Mouse (Mus musculus): ENCODE measurements around the gene Ccdc71. TPM values are rescaled to one million over a fixed set of nuclear protein-coding genes. Genes with fewer than 3 reads are reported as not detected.
A peak's percentile ranks its signal among the peaks of the same experiment; 100 is the strongest.

The Ccdc71 gene
- total and polyA plus RNA-seq, 2 experiments from 2014 or later: 24.0 to 25.1 TPM

DNA sequence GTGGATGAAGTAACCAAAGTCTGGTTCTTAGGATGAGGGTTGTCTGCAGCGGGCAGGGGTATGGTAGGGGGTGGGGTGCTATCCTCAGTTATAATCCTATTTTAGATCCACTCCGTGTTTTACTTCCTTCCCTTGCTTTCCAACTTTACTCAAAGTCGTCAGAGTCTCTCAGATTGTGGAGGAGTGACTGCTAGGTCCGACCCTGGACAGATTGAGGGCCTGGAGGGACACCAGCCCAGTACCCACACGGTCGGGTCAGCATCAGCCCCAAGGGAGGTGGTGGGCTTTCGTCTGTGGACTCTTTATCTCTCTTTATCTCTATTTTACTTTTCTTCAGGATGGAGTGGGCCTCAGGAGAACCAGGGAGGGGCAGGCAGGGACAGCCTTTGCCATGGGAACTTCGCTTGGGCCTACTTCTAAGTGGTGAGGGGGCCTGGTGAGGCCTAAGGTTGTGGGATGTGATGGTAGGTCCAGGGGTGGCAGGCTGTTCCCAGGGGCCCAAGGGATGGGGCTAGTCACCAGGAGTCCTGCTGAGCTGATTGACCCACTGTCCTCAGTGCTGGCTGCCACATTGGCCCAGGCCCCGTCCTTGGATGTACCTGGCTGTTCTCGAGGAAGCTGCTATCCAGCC, 19.5 kb downstream of the Ccdc71 start, which contains the start of gene Lamb2:
Gene Lamb2 (plus strand): TSS at position 16 of the 631 bp plus-strand sequence.
- H3K27me3 ChIP-seq (ENCODE audit: control insufficient read depth, insufficient read depth, low read length): no peaks in the 10 kb centered on the region
- peak within 1 kb of the TSS; percentile 64 for H3K4me3 ChIP-seq (ENCODE audit: low read depth, low read length)
- ATAC-seq (ENCODE audit: insufficient read depth, low read depth): peak; percentile 54
- peak within 1 kb of the TSS; percentile 85 for H3K27ac ChIP-seq (ENCODE audit: low read depth)
- 6% methylated on average over 10 of the region's 10 CpGs for WGBS
- H3K36me3 ChIP-seq (replicated peaks; ENCODE audit: control insufficient read depth, insufficient read depth, low read length): peaks cover 31% of the 10 kb centered on the region
- H3K4me2 ChIP-seq (ENCODE audit: low read depth, low read length): peak within 1 kb of the TSS; percentile 94
- no peaks in the 10 kb centered on the region for H3K9me3 ChIP-seq (replicated peaks; ENCODE audit: control insufficient read depth, low read length)
- TF ChIP-seq EP300 (IDR thresholded peaks at IDR 0.05; ENCODE audit: low read depth): peak; percentile 40; the same call in 1 of the 2 replicates
- no peak for TF ChIP-seq CTCF (IDR thresholded peaks at IDR 0.05; ENCODE audit: low read depth)
- peak; percentile 92 for DNase-seq (ENCODE audit: low spot score)
- H3K4me1 ChIP-seq (ENCODE audit: control insufficient read depth, insufficient read depth): peaks cover 26% of the 10 kb centered on the region
- peak within 1 kb of the TSS; percentile 80 for H3K9ac ChIP-seq (replicated peaks; ENCODE audit: low read depth, low read length)

DNA sequence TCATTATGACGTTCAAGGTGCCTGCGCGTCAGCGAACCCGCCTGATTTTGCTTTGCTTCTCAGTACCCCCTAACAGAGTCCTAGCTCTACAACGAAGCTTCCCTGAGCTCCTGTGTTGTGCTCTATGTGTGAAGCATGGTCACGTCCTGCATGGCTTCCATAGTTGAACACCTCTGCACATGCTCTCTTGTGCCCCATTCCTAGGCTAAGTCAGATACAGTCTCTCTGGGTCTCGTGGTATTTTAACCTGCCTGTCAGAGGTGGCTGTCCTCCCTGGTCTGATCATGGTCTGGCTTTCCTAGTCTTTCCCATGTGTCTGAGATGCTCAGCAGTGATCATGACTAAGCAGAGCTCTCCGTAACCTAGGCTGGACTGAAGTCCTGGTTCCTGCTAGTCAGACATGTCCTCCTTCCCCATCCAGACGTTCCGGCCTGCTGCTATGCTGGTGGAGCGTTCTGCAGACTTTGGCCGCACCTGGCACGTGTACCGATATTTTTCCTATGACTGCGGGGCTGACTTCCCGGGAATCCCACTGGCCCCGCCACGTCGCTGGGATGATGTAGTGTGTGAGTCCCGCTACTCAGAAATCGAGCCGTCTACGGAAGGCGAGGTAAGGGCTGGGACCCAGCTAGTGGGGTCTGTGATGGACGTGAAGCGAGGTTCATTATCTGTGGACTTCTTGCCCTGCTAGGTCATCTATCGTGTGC, 20.6 kb downstream of the Ccdc71 start:
- WGBS: 72% methylated on average over 28 of the region's 28 CpGs
- H3K36me3 ChIP-seq (replicated peaks; ENCODE audit: control insufficient read depth, insufficient read depth, low read length): peaks cover 42% of the 10 kb centered on the region
- peak overlapping the region; percentile 85 for H3K27ac ChIP-seq (ENCODE audit: low read depth)
- H3K9me3 ChIP-seq (replicated peaks; ENCODE audit: control insufficient read depth, low read length): no peaks in the 10 kb centered on the region
- H3K4me2 ChIP-seq (ENCODE audit: low read depth, low read length): peak overlapping the region; percentile 94
- peaks cover 26% of the 10 kb centered on the region for H3K4me1 ChIP-seq (ENCODE audit: control insufficient read depth, insufficient read depth)
- TF ChIP-seq EP300 (IDR thresholded peaks at IDR 0.05; ENCODE audit: low read depth) (no peak), CTCF (IDR thresholded peaks at IDR 0.05; ENCODE audit: low read depth) (no peak)
- H3K9ac ChIP-seq (replicated peaks; ENCODE audit: low read depth, low read length): peak overlapping the region; percentile 80; the same call in 1 of the 2 replicates
- no peak for ATAC-seq (ENCODE audit: insufficient read depth, low read depth)
- H3K27me3 ChIP-seq (ENCODE audit: control insufficient read depth, insufficient read depth, low read length): no peaks in the 10 kb centered on the region
- no peak for DNase-seq (ENCODE audit: low spot score)
- H3K4me3 ChIP-seq (ENCODE audit: low read depth, low read length): peak overlapping the region; percentile 64

DNA sequence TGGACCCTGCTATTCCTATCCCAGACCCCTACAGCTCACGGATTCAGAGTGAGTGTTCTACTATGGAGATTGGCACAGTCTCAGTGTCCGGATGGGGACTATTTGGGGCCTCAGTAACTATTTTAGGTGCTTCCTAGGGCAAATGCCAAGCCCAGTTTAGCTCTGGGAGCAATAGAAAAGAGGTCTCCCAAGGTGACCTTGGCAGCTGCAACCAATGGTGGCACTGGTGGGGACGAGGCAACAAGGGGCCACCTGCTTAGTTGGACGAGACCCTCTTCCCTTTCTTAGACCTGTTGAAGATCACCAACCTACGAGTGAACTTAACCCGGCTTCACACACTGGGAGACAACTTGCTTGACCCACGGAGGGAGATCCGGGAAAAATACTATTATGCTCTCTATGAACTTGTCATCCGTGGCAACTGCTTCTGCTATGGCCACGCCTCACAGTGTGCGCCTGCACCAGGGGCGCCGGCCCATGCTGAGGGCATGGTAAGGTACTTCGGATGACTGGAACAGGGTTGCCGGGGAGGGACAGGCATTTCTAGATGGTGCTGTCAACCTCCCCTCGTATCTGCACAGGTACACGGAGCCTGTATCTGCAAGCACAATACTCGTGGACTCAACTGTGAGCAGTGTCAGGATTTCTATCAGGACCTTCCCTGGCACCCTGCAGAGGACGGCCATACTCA, 21.3 kb downstream of the Ccdc71 start:
- DNase-seq (ENCODE audit: low spot score): peak; percentile 19
- H3K27me3 ChIP-seq (ENCODE audit: control insufficient read depth, insufficient read depth, low read length): no peaks in the 10 kb centered on the region
- peak overlapping the region; percentile 64; the same call in 1 of the 2 replicates for H3K4me3 ChIP-seq (ENCODE audit: low read depth, low read length)
- H3K9ac ChIP-seq (replicated peaks; ENCODE audit: low read depth, low read length): 0 out of 2 replicates have a peak overlapping the region, but pooled peaks have one; percentile 13
- H3K4me2 ChIP-seq (ENCODE audit: low read depth, low read length): peak overlapping the region; percentile 94
- H3K9me3 ChIP-seq (replicated peaks; ENCODE audit: control insufficient read depth, low read length): no peaks in the 10 kb centered on the region
- peaks cover 26% of the 10 kb centered on the region for H3K4me1 ChIP-seq (ENCODE audit: control insufficient read depth, insufficient read depth)
- ATAC-seq (ENCODE audit: insufficient read depth, low read depth): peak; percentile 12; the same call in 1 of the 2 replicates
- H3K36me3 ChIP-seq (replicated peaks; ENCODE audit: control insufficient read depth, insufficient read depth, low read length): peaks cover 49% of the 10 kb centered on the region
- no peak for TF ChIP-seq CTCF (IDR thresholded peaks at IDR 0.05; ENCODE audit: low read depth)
- no peak for TF ChIP-seq EP300 (IDR thresholded peaks at IDR 0.05; ENCODE audit: low read depth)
- peak overlapping the region; percentile 85 for H3K27ac ChIP-seq (ENCODE audit: low read depth)
- 64% methylated on average over 19 of the region's 19 CpGs for WGBS

DNA sequence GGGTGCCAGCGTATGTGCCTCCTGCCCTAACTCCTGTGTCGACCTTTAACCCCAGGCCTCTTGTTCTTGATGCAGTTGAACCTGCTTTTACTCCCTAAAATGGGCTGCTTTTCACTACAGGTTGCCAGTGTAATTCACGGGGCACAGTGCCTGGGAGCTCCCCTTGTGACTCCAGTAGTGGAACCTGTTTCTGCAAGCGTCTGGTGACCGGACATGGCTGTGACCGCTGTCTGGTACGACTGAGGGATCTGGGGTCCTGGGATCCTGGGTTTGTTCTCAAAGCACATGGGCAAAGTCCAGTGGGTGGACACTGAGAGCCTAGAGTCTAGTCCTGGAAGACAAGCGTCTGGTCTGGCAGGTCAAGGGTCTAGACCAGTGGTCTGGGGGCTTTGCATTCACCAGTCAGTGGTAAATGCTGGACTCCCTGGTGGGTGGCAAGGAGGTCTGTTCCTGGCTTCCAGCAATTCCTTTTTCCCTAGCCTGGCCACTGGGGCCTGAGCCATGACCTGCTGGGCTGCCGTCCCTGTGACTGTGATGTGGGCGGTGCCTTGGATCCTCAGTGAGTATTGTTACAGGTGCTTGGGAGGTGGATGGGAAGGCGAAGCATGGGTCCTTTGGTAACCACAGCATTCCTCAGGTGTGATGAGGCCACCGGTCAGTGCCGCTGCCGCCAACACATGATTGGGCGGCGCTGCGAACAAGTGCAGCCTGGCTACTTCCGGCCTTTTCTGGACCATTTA, 22.9 kb downstream of the Ccdc71 start:
- Histone ChIP-seq H3K27ac (ENCODE audit: low read depth) (no peak overlapping the region), H3K27me3 (ENCODE audit: control insufficient read depth, insufficient read depth, low read length) (no peaks in the 10 kb centered on the region), H3K4me2 (ENCODE audit: low read depth, low read length) (no peak overlapping the region), H3K36me3 (replicated peaks; ENCODE audit: control insufficient read depth, insufficient read depth, low read length) (peaks cover 64% of the 10 kb centered on the region), H3K9me3 (replicated peaks; ENCODE audit: control insufficient read depth, low read length) (no peaks in the 10 kb centered on the region), H3K4me1 (ENCODE audit: control insufficient read depth, insufficient read depth) (peaks cover 26% of the 10 kb centered on the region), H3K9ac (replicated peaks; ENCODE audit: low read depth, low read length) (no peak overlapping the region), H3K4me3 (ENCODE audit: low read depth, low read length) (no peak overlapping the region)
- no peak for DNase-seq (ENCODE audit: low spot score)
- WGBS: 93% methylated on average over 18 of the region's 18 CpGs
- TF ChIP-seq CTCF (IDR thresholded peaks at IDR 0.05; ENCODE audit: low read depth) (no peak), EP300 (IDR thresholded peaks at IDR 0.05; ENCODE audit: low read depth) (no peak)
- ATAC-seq (ENCODE audit: insufficient read depth, low read depth): no peak

DNA sequence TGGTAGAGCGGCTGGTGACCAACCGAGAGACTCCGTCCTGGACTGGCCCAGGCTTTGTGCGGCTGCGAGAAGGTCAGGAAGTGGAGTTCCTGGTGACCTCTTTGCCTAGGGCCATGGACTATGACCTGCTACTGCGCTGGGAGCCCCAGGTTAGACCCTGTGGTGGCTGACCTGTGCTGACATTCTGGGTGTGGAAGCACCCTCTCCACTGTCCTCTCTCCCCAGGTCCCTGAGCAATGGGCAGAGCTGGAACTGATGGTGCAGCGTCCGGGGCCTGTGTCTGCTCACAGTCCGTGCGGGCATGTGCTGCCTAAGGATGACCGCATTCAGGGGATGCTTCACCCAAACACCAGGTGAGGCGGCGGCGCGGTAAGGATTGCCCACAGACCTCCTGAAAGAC, 23.7 kb downstream of the Ccdc71 start:
- DNase-seq (ENCODE audit: low spot score) (no peak), ATAC-seq (ENCODE audit: insufficient read depth, low read depth) (no peak)
- H3K4me2 ChIP-seq (ENCODE audit: low read depth, low read length): no peak overlapping the region
- H3K36me3 ChIP-seq (replicated peaks; ENCODE audit: control insufficient read depth, insufficient read depth, low read length): peaks cover 72% of the 10 kb centered on the region
- no peak overlapping the region for H3K4me3 ChIP-seq (ENCODE audit: low read depth, low read length)
- peaks cover 25% of the 10 kb centered on the region for H3K4me1 ChIP-seq (ENCODE audit: control insufficient read depth, insufficient read depth)
- H3K27ac ChIP-seq (ENCODE audit: low read depth): no peak overlapping the region
- 90% methylated on average over 15 of the region's 15 CpGs for whole genome bisulfite sequencing
- H3K27me3 ChIP-seq (ENCODE audit: control insufficient read depth, insufficient read depth, low read length): no peaks in the 10 kb centered on the region
- TF ChIP-seq CTCF (IDR thresholded peaks at IDR 0.05; ENCODE audit: low read depth) (no peak), EP300 (IDR thresholded peaks at IDR 0.05; ENCODE audit: low read depth) (no peak)
- H3K9ac ChIP-seq (replicated peaks; ENCODE audit: low read depth, low read length): no peak overlapping the region
- H3K9me3 ChIP-seq (replicated peaks; ENCODE audit: control insufficient read depth, low read length): no peaks in the 10 kb centered on the region

All from heart, postnatal 0 days (tissue).